Mouse (Mus musculus) megakaryocyte, adult 5-6 weeks (primary cell): Measurements from ENCODE around the gene Ugt2b5. TPM values are rescaled to one million over a fixed set of nuclear protein-coding genes. Genes with fewer than 3 reads are reported as not detected.
"Not testable (repeated sequence)": the region's sequence is repeated elsewhere in the genome, so short reads cannot be mapped to it uniquely, and the experiment has no call there.

ENCODE experiments used
- ATAC-seq: 2 replicates; pipeline ENCODE4 v1.8.0; 2016; ENCODE audit warnings: mild to moderate bottlenecking, inconsistent platforms; ENCODE audit not compliant: poor library complexity, severe bottlenecking
- total RNA-seq, 2 experiments: library from RNA; stranded (forward) in 1 of 2; stranded (reverse) in 1 of 2; fragments of 153-499, 151-499 nt in 1 of 2; fragments of 221-1000, 200-1000 nt in 1 of 2; gene quantifications; 2 replicates each; pipeline versions ENCODE4 v1.2.3 to v1.2.4; 2015 to 2017

Gene Ugt2b5
- not detected in 2 replicates for total RNA-seq (2015)
- total RNA-seq (2017), result not detected in 2 replicates

DNA sequence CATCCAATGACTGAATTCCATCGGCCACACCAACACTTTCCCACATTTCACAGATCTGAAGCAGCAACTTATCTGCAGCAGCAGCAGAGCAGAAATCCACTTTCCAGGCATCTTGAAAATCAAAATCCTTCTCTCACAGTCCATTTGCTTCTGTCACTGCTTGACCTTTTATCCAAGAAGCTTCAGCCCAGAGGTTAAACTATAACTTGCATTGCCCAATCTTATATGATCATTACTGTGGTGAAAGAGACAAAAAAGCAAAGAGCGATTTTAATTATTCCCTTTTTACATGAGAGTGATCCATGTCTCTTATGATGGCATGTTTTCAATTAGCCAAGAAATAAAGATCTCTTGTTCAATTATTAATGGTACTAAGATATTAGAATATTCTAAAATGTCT, at the start of gene Ugt2b5:
Gene Ugt2b5, minus strand, starts transcription at position 123 of the 400 bp plus-strand sequence.
- not testable (repeated sequence) for ATAC-seq

GRCm38 (mm10) chr5:87175780-87176179, 35.7 kb upstream of the Ugt2b5 start:
- ATAC-seq, result not testable (repeated sequence)

- no peak for ATAC-seq
Measured at GRCm38 (mm10) chr5:87174671-87175070, 34.6 kb upstream of the Ugt2b5 start.

GRCm38 (mm10) chr5:87147741-87148454, 7.8 kb upstream of the Ugt2b5 start:
- ATAC-seq, result no peak

DNA sequence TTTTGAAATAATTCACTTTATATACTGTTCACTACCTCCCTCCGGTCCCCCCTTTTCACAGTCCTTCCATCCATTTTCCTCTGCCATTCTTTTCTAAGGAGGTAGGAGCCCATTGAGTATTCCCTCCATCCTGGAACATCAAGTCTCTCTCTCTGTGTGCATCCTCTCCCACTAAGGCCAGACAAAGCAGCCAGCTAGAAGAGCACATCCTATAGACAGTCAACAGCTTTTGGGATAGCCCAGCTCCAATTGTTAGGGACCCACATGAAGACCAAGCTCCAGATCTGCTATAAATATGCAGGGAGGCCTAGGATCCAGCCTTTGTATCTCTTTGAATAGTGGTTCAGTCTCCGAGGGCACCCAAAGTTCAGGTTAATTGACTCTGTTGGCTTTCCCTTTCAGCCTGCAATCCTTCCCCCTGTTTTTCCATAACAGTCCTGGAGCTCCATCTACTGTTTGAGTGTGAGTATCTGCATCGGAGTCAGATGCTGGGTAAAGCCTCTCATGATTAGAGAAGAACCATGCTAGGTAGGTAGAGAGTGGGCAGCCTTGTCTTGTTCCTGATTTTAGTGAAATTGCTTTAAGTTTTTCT, 2.8 kb upstream of the Ugt2b5 start:
- ATAC-seq, result no peak

DNA sequence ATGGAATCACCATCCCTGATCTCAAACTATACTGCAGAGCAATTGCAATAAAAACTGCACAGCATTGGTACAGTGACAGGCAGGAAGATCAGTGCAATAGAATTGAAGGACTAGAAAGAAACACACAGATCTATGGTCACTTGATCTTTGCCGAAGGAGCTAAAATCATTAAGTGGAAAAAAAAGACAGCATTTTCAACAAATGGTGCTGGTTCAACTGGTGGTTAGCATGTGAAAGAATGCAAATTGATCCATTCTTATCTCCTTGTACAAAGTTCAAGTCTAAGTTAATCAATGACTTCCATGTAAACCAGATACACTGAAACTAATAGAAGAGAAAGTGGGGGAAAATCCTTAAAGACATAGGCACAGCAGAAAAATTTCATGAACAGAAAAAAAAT, 36.4 kb downstream of the Ugt2b5 start:
- not testable (repeated sequence) for ATAC-seq

GRCm38 (mm10) chr5:87092346-87093027, 47.6 kb downstream of the Ugt2b5 start, which contains the start of gene Ugt2b36:
Gene Ugt2b36 (minus strand): TSS chr5:87092555.
- ATAC-seq, result no peak

GRCm38 (mm10) chr5:87091111-87091510, 49.0 kb downstream of the Ugt2b5 start:
- no peak for ATAC-seq

DNA sequence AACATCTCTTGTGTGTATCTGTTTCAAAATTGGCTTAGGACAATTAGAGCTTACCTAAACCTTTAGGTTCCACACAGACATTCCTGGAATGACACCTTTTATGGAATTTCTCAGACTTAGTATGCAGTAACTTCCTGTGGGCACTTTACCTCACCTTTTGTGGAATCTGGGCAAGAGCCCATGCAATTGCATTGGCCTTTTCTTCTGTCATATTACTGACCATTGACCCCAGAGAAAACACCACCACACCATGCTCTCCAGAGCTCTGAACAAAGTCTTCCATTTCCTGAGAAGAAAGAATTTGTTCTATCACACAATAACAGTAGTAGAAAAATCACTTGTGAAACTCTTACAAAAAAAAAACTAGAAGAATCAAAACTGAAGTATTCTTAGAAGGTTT, 50.9 kb downstream of the Ugt2b5 start:
- no peak for ATAC-seq

- no peak for ATAC-seq
Measured at GRCm38 (mm10) chr5:87086269-87086668, 53.8 kb downstream of the Ugt2b5 start.

Other genes with a start within 250 kb of the Ugt2b5 start
- gene Ugt2b34, start 233.4 kb downstream of the Ugt2b5 start, total RNA-seq (2015), result not detected in 2 replicates
- not detected in 2 replicates for gene Ugt2b34, start 233.4 kb downstream of the Ugt2b5 start, total RNA-seq (2017)
- not detected in 2 replicates for gene Ugt2b1, start 213.8 kb downstream of the Ugt2b5 start, total RNA-seq (2015)
- gene Ugt2b1, start 213.8 kb downstream of the Ugt2b5 start, total RNA-seq (2017), result not detected in 2 replicates
- gene Ugt2b35, start 139.5 kb downstream of the Ugt2b5 start, total RNA-seq (2015), result not detected in 2 replicates
- gene Ugt2b35, start 139.5 kb downstream of the Ugt2b5 start, total RNA-seq (2017), result not detected in 2 replicates
- not detected in 2 replicates for gene Ugt2b36, start 47.8 kb downstream of the Ugt2b5 start, total RNA-seq (2015)
- gene Ugt2b36, start 47.8 kb downstream of the Ugt2b5 start, total RNA-seq (2017), result not detected in 2 replicates
- not detected in 2 replicates for gene Ugt2b37, start 114.5 kb upstream of the Ugt2b5 start, total RNA-seq (2015)
- not detected in 2 replicates for gene Ugt2b37, start 114.5 kb upstream of the Ugt2b5 start, total RNA-seq (2017)
- not detected in 2 replicates for gene Ugt2a3, start 196.9 kb upstream of the Ugt2b5 start, total RNA-seq (2015)
- gene Ugt2a3, start 196.9 kb upstream of the Ugt2b5 start, total RNA-seq (2017), result not detected in 2 replicates